Mouse (Mus musculus): ENCODE results near the gene Synpr.

The Synpr gene

DNA sequence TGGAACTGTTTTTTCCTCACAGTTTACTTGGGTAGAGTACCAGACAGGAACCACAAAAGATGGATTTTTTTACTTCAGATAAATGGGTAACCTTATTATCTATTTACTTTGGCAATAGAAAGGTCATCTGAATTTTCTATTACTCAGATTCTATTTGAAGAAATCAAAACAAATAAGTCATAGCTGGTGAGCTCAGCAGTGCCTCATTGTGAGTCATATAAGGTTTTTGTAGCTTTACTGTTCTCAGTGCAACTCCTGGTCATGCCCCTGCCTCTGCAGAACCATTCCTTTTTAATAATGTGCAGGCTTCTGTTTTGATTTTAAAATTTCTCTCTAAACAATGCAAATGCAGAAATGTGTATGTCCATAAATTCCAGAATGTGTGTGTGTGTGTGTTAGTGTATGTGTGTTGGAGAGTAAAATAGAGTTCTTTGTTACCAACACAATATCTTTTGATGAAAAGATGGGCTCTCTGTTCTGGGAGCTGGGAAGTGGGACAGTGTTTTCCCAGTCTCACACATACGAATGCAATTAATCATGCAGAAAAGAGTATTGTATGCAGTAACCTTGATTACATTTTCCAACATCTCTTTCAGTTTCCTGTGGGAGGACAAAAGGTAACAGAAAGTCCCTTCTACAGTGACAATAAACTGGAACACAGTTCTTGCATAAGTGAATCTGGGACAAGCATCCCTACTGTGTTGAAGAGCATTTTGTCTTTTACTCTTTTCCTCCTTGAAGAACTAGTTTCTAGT is 269.2 kb downstream of the Synpr start:
- DNase-seq, result no peak

DNA sequence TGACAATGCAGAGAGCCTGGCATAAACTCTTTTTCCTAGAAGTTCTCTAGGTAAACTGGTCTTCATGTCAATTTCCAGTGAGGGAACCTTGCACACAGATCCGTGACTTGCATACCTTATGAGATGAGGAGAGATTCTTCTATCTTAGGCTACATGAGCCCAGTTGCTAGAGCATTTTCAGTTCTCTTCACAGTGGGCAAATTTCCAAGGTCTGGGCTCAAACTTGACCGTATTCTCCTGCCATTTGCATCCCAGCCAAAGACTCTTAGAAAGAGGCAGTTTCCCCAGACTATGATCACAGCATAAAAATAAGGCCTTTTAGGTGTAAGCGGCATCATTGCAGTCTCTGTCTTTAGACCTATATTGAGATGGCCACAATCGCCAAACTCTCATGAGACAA is 270.1 kb downstream of the Synpr start:
- no peak for DNase-seq

DNA sequence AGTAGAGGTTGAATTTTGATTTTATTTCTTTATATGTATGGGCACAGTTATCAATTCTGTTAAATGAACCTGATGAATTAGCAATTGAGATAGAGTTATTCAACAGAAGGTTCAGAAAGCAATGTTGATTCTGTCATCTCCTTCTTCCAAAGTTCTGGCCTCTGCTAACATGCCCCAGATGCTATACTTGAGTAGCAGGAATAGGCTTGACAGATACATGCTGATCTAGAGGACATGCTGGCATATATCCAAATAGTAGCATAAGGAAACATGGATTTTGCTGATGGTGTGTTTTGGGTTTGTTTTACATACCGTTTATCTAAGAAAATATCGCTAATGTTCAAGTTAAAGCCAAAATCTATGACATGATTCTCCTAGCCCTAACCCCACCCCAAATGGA is 273.5 kb downstream of the Synpr start:
- DNase-seq, result no peak

DNA sequence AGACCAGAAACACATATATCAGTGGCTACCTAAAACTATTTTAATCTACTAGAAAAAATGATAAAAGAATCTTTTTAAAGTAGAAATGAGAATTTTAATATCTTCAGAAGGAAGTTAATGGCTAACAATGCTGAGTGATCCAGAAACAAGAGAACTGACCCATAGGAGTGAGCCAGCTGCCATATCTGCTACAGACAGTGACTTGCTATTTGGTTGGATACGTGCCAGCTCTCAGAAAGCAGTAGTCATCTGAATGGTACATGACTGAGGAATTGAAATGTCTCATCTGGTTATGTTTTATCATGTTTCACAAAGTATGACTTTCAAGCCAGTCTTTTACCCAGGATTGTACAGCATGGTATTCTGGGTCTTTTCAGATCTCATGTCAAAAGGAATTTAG is 282.7 kb downstream of the Synpr start:
- no peak for DNase-seq

DNA sequence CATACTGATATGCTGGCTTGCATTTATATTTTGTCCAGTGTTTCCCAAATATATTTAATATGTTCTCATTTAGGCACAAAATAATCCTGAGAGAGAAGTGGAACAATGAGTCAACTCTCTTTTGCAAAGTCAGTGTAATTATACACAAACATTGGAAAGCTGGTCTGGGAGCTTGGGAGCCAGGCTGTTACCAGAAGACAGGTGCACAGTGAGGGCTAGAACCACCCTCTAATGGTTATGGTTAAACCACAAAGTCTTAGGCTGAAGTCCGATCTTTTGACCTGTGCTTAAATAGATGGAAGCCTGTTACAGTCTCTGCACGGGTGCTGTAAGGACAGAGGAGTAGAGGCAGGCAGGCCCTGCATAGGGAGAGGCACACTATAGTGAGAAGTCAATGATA is 283.4 kb downstream of the Synpr start:
- DNase-seq, result no peak

DNA sequence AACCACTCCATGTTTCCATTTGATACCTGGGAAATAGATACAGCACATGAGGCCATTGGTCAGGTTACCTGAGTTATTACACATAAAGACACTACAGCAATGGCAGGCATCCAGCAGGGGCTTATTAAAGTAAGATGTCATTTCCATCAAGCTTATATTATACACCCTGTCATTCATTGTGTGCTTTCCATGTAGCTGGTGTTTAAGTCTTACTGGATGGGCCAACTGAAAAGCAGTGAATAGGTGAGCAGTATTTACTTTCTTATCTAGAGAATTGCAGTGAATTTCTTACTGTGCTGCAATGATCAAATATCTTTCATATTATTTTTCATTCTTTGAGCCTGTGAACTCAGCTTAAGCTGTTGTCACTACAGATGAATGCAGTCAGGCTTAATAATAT is 287.4 kb downstream of the Synpr start:
- no peak for DNase-seq

GRCm38 (mm10) chr14:13572530-13572929 is 287.9 kb downstream of the Synpr start:
- no peak for DNase-seq

DNA sequence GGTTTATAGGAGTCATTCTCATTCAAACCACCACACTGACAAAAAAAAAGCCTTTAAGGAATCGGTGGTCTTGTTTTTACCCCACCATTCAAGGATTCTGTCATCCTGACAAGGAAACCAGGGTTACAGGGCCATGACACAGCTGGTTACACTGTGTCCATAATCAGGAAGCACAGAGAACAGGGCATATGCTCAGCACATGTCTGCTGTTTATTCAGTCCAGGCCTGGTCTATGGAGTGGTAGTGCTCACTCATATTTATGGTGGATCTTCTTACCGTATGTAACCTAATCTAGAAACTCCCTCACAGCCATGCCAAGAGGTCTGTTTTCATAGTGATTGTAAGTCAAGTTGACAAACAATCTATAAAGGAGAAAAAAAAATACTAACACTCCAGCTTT is 293.5 kb downstream of the Synpr start:
- DNase-seq, result no peak

GRCm38 (mm10) chr14:13578744-13579143 is 294.2 kb downstream of the Synpr start:
- DNase-seq, result no peak

DNA sequence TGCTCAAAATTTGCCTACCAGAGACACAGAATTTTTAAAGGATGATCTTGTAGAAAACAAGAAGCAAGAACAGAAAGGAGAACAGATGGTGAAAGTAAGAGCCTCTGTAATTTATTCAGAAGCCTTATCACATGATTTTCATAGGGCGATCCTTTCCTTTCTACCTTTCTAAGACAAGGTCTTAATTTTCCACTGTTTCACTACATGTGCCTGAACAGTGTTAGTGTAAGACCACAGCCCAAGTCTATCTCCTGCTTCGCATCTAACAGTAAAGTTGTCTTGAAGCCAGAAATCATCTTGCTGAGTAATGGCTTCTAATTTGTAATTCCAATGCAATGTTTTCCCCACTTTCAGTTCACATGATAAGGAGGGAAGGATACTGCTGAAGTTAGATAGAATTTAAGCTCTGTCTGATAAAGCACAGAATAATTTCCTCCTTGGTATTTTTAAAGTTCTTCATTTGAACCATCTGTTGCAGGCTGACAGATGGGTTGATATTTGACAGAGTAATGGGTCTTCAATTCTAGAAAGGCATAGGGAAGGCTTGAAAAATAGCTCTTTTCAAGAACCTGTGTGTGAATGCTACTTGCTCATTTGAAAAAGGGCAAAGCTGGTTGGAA is 308.9 kb downstream of the Synpr start:
- no peak for DNase-seq

DNA sequence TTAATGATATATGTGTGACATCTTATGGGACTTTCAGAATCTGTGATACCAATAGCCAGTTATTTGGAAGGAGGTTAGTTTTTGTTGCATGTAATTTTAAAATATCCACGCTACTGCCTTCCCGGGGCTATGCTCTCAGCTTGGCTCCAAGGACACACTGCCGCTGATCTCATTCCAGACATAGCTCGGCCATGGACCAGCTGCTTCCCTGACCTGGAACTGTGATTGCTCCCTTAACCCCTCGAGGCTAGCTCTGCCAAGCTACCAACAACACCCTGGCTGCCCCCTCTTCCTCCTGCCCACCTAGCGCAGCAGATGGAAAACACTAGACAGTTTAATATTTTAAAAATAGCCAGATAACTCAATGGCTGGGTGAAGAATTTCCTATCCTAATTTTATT is 311.7 kb downstream of the Synpr start:
- no peak for DNase-seq

DNA sequence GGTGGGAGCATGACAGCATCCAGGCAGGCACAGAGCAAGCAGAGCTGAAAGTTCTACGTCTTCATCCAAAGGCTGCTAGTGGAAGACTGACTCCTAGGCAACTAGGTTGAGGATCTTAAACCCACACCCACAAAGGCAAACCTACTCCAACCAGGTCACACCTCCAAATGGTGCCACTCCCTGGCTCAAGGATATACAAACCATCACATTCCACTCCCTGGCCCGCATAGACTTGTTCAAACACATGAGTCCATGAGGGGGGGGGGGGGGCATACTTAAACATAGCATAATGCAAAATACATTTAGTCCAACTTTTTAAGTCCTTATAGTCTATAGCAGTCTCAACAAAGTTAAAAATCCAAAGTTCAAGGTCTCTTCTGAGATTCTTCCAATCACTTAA is 312.6 kb downstream of the Synpr start:
- no peak for DNase-seq

- no peak for DNase-seq
These were observed 336.0 kb downstream of the Synpr start for GRCm38 (mm10) chr14:13620531-13620930.

GRCm38 (mm10) chr14:13649865-13650264 is 365.3 kb downstream of the Synpr start:
- DNase-seq, result no peak

DNA sequence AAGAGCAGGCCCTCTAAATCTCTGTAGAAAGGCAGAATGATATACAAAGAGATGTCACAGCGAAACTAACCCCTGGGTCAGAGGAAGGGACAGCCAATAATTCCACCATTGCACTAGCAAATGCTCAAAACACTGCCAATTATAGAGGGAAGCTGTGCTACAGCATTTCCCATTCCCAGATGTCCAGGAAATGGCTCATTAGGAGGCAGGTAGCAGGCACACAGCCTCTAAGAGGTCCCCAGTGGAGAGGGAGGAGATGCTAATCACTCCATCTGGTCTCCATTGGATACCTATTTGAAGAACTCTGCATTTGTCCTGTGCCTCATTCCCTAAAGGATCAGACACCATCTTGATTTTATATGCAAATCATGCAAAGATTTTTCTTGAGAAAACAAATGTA is 366.5 kb downstream of the Synpr start:
- DNase-seq, result no peak

- DNase-seq, result no peak
These were observed 367.1 kb downstream of the Synpr start for GRCm38 (mm10) chr14:13651541-13652298.

Measured in kidney, adult 9 months (tissue).